Mouse (Mus musculus): ENCODE results near the gene Tmprss2. TPM values are rescaled to one million over a fixed set of nuclear protein-coding genes. Genes with fewer than 3 reads are reported as not detected.
"Not testable (repeated sequence)": the region's sequence is repeated elsewhere in the genome, so short reads cannot be mapped to it uniquely, and the experiment has no call there.

The Tmprss2 gene
- total RNA-seq, 2 experiments from 2014 or later: not detected

DNA sequence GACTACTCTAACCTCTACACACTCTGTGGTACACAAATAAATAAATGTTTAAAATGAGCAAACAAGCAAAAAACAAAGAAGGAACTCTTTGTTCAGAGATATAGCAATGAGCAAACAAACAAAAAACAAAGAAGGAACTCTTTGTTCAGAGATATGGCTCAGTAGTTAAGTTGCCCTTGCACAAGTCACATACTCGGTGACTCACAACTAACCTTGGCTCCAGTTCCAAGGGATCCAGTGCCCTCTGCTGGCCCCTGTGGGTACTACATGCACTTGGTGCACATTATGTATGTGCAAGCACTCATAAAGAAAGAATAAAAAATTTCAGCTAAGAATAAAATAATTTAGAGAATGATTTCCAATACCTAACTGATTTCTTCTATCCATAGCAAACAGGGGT is 17.9 kb downstream of the Tmprss2 start:
- ATAC-seq (replicated peaks; ENCODE audit: poor library complexity): peak; percentile 99

DNA sequence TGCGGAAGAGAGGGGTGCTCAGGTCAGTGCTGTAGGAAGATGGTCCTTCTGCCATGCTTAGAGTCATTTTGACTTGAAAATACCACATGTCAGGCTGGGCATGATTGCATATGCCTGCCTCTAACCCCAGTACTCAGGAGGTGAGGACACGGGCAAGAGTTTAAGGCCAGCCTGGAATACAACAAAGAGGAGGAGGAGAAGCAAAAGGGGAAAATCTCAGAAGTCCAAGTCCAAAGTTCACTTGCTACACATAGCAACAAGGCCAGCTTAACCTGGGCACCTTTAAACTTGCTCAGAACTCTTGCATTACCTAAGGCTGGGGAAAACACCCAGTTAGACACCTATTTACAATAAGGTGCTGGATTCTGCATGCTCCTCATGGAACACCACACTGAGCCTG is 19.5 kb downstream of the Tmprss2 start:
- ATAC-seq (replicated peaks; ENCODE audit: poor library complexity): no peak

DNA sequence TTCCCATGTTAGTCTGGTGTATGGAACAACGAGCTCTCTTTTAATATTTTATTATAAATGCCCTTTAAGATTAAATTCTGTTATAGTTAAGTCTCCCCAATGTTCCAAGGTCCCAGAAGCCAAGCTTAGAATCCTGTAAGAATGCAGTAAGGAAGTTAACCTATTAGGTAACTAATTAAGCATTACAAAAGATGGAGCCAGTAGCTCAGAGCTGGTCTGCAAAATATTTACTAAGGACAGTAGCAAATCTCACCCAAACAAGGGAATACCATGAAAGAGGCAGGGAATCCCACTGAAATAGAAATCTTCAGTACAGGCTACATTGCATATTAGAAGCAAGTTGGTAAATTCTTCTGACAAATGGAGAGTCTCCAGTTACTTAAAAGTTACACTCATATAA is 28.1 kb downstream of the Tmprss2 start:
- not testable (repeated sequence) for ATAC-seq (replicated peaks; ENCODE audit: poor library complexity)

DNA sequence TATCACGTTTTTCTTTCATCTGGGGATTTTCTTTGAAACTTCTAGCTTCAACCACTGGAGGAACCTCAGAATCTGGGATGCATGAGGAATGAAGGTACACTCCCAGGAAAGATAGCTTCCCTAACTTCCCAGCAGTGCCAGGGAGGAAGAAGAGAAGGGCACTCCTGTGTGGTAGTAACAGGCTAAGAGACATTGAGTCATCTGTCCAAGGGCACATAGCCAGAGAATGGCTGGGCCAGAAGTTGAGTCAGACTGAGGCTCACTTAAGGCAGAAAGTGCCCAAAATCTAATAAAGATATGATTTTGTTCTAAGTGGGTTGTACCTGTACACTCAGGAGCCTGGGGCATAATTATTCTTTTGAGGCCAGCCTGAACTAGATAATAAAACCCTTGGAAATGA is 41.6 kb downstream of the Tmprss2 start:
- no peak for ATAC-seq (replicated peaks; ENCODE audit: poor library complexity)

DNA sequence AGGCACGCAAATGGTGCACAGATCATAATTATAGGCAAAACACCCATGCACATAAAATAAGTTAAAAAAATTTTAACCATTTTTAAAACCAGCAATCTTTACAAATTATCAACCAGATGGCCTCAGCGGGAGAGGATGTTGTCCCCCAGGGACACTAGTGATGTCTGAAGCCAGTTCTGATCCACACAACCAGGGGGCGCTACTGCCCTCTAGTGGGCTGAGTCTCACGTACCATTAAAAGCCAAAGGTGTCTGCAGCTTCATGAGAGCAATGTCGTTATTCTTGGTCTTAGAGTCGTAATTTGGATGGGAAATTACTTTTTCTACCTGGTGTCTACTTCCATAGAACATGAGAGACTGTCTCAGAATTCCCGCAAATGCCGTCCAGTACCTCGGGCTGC is 42.3 kb downstream of the Tmprss2 start:
- 0 out of 2 replicates have a peak, but pooled peaks have one; percentile 29 for ATAC-seq (replicated peaks; ENCODE audit: poor library complexity)

DNA sequence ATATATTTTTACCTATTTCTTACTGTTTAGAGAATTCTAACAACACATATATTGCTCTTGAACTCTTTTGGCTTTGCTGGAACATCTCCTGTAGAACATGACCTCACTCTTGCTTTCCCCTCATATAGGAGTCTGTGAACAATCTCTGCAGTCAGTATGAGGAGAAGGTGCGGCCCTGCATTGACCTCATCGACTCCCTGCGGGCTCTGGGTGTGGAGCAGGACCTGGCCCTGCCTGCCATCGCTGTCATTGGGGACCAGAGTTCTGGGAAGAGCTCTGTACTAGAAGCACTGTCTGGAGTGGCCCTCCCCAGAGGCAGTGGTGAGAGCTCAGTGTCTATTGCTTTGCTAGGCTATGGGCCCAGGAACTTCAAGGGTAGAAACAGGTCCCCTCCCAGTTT is 66.7 kb downstream of the Tmprss2 start:
- no peak for ATAC-seq (replicated peaks; ENCODE audit: poor library complexity)

DNA sequence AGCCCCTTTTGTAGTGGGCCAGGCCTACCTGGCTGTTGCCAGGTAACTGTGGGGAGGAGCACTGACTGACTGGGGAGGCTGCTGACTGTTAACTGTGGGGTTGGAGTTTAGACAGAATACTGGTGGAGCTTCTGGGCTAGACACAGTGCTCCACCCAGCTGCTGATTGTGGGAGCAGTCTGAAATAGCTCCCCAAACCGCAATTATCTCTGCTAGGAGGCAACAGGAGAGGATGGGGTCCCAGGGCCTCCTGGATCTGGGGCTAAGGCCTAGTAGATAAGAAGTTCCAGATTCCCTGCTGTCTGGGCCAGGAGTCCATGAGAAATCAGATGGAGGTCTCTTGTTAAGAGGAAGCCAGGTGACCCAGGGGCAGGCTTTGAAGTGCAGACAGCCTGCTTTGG is 74.1 kb downstream of the Tmprss2 start:
- ATAC-seq (replicated peaks; ENCODE audit: poor library complexity): peak; percentile 36; the same call in 1 of the 2 replicates

DNA sequence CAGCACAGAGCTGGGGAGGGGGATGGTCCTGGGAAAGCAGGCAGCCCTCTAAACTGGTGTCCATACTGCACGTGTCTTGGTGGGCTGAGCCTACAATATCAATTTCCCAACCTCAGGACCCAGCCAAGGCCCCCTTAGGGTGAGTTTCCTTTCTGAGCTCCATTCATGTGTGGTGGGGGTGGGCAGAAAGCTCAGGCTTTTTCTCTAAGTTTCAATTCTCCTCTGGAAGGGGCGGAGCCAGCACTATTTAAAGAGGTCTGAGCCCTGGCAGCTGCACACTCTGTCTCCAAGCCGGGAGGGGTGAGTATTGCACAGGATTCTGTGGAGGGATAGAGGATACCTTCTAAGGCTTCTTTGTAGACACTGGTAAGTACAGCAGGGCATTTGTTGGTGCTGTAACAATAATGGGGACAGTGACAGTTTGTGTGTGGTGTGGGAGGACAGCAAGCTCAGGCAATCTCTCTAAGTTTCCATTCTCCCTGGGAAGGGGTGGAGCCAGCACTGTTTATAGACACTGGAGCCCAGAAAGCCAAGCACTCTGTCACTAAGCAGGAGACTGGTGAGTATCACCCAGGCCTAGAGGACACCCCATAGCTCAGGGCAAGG is 75.1 kb downstream of the Tmprss2 start:
- ATAC-seq (replicated peaks; ENCODE audit: poor library complexity): peak; percentile 61

DNA sequence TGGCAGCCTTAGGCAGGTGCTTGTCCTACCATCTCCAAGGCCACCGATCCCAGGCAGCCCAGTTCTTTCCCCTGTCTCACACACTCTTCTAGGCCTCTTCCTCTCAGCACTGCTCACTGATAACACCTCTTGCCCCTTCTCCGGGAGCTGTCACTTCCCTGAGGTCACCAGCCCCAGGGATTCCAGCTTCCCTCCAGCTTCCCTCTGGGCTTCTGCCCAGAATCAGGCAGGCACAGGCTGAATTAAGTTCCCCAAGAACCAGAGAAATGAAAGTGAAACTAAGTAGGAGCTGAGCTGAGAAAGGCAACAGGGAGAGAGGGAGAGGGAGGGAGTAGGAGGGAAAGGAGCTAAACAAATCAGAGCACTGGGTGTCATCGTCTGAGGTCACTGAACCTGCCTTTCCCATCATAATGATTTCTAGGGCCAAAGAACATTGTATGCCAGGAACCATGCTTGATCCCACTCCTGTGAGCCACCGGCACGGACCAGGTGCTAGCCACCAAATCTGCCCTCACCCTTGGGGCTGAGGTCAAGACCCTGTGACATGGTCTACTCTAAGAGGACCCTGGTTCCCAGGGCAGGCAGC is 76.0 kb downstream of the Tmprss2 start:
- ATAC-seq (replicated peaks; ENCODE audit: poor library complexity): peak; percentile 68

DNA sequence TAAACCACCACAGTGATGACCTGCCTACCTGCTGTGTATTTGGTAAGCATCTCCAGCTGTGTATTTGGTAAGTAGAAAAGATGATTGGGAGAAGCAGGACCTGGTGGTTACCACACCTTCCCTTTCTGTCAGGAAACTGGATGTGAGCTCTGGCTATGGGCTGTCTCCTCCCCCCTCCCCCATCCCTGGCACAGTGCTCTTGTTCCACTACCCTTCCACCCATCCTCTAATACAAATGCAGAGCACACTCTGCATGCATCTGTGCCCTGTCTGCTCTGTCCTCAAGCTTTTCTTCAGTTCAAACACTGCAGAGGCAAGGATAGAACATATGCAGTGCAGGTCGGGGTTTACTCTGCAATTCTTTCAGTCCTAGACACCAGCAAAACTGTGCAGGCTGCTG is 76.5 kb downstream of the Tmprss2 start:
- ATAC-seq (replicated peaks; ENCODE audit: poor library complexity): no peak

DNA sequence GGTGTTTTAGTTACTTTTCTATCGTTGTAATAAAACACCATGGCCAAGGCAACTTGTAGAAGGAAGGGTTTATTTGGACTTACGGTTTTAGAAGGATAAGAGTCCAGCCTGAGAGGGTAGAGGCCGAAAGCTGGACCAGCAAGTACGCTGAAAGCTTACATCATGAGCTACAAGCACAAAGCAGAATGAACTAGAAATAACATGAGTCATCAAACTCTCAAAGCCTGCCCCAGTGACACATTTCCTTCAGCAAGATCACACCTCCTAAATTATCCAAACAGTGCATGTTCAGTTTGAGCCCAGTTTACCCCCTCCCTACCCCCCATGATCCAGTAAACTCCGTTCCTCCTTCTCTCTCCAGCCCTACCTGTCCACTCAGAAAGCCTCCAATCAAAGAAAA is 77.2 kb downstream of the Tmprss2 start:
- no peak for ATAC-seq (replicated peaks; ENCODE audit: poor library complexity)

DNA sequence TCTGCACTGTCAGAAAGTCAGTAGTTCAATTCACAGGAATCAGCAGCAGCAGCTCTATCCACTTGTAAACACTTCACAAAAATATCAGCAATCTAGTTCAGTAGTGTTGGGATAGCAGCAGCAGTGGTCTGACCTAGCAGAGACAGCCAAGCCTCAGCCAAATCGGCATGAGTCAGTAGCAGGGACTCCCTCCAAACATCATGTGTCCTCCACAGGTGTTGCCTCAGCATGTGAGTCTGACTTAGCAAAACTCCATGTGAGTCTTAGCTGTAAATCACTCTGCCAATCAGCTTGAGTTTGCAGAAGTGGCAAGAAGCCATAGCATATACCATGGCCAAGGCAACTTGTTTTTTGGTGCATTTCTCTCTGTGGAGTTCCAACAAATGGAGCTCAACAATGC is 77.9 kb downstream of the Tmprss2 start:
- no peak for ATAC-seq (replicated peaks; ENCODE audit: poor library complexity)

DNA sequence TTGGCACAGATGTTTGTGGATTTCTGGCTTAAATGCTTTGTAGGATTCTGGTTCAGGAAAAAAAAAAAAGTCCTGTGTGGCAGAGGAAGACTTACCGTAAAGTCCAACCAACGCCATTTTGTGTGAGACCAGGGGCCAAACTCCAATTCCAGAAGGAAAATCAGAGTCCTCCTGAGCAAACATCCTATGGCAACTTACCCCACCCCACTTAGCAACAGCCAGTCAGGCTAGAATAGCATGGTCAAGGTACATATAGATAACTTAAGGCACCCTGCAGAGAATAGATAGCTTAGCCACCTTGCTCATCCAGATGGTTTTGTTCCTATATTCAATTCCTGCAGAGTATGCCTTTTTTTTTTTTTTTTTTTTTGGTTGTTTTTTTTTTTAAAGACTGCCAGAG is 81.8 kb downstream of the Tmprss2 start:
- no peak for ATAC-seq (replicated peaks; ENCODE audit: poor library complexity)

DNA sequence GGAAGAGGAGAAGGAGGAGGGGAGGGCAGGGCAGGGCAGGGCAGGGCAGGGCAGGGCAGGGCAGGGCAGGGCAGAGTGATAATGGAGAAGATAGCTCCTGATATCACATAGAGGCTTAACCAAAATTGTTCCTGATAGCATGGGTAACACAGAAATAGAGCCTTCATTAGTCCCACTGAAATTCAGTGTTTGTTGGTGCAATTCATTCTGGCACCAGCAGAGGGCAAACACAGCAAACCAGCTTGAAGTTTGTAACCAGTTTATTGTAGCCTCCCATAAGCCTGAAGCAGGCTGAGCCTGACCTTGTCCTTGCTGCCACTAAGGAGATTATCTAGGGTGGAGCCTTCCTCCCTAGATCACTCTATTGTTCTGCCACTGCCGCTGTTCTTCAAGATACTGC is 88.0 kb downstream of the Tmprss2 start:
- ATAC-seq (replicated peaks; ENCODE audit: poor library complexity): peak; percentile 96

DNA sequence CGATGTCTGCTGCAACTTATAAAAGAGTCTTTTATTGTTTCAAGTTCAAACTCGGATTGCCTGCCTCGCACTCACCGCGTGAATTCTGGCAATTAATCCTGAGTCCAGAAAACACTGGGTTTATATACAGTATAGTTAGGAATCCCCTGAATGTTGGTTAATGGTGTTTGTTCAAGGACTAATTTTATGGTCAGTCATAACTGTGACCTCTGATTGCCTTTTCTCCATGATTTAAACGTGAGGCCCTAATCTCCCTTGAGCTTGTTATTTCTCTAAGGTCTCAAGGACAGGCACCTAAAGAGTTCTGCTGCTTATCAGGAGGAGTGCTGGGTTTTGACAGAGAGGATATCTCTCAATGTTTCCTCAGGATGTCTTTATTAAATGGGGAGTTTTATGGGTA is 89.0 kb downstream of the Tmprss2 start:
- ATAC-seq (replicated peaks; ENCODE audit: poor library complexity): no peak

DNA sequence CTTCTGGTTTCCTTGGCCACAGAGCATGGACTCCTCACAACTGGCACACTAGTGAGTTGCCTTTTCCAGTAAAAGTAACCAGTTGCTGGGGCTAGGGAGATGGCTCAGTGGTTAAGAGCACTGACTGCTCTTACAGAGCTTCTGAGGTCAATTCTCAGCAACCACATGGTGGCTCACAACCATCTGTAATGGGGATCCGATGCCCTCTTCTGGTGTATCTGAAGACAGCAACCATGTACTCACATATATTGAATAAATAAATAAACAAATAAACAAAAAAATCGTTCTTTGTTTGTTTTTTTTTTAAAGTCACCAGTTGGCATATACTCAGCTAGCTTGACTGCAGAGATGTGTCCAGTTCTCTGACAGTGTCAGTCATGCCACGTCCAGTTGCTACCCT is 94.7 kb downstream of the Tmprss2 start:
- no peak for ATAC-seq (replicated peaks; ENCODE audit: poor library complexity)

Other genes with a start within 250 kb of the Tmprss2 start
- gene Mx1, start 148.3 kb downstream of the Tmprss2 start, total RNA-seq (2015): 1.4 and 1.7 TPM in 2 replicates
- gene Mx1, start 148.3 kb downstream of the Tmprss2 start, total RNA-seq (2017): 3.2 and 9.5 TPM in 2 replicates
- 0.84 TPM in 1 of 2 replicates, not detected in the other for gene Fam3b, start 96.4 kb downstream of the Tmprss2 start, total RNA-seq (2015)
- 0.17 TPM in 1 of 2 replicates, not detected in the other for gene Fam3b, start 96.4 kb downstream of the Tmprss2 start, total RNA-seq (2017)
- not detected in 2 replicates for gene Ripk4, start 152.6 kb upstream of the Tmprss2 start, total RNA-seq (2015)
- under 0.01 TPM in 1 of 2 replicates, not detected in the other for gene Ripk4, start 152.6 kb upstream of the Tmprss2 start, total RNA-seq (2017)
- gene Prdm15, start 240.7 kb upstream of the Tmprss2 start, total RNA-seq (2015): 6.6 and 10.9 TPM in 2 replicates
- gene Prdm15, start 240.7 kb upstream of the Tmprss2 start, total RNA-seq (2017): 10.0 and 11.1 TPM in 2 replicates